Mouse (Mus musculus) cerebellum, adult 18-20 months (tissue): ENCODE results near the gene Axin2.
"Not testable (repeated sequence)": the region's sequence is repeated elsewhere in the genome, so short reads cannot be mapped to it uniquely, and the experiment has no call there.

Experiments
- DNase-seq, 2 experiments: peaks; one replicate each; pipeline ENCODE4 v3.0.0; 2021

Axin2 gene

DNA sequence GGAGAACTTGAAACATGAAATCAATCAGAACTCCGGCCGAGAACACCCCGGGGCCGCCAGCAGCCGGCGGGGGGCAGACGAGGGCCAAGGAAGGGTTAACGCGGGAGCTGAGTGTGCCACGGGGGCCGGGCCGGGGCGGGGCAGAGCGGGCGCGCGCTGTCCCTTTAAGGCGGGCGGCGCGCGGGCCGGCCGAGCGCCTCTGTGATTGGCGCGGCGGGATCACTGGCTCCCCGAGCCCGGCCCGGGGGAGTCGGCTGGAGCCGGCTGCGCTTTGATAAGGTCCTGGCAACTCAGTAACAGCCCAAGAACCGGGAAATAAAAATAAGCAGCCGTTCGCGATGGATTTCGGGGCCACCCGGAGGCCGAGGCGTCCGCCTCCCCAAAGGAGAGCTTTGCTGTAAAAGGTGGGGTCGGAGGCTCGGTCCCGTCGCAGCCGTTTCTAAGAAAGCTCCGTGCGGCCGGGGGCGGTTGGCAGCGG, at the start of gene Axin2:
TSS of gene Axin2 (plus strand) at position 192 of the 478 bp plus-strand sequence.
- peak; percentile 89 to 92 for DNase-seq

DNA sequence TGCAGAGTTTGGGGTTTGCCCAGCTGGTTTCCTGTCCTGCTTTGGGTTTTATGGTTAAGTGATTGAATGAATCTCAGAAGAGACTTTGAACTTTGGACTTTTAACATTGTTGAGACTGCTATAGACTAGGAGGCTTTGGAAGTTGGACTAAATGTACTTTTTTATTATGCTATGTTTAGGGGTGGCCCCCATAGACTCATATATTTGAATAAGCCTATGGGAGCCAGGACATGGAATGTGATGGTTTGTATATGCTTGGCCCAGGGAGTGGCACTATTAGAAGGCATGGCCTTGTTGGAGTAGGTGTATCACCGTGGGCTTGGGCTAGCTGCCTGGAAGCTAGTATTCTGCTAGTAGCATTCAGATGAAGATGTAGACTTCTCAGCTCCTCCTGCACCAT, 48.9 kb upstream of the Axin2 start:
- DNase-seq: not testable (repeated sequence)

DNA sequence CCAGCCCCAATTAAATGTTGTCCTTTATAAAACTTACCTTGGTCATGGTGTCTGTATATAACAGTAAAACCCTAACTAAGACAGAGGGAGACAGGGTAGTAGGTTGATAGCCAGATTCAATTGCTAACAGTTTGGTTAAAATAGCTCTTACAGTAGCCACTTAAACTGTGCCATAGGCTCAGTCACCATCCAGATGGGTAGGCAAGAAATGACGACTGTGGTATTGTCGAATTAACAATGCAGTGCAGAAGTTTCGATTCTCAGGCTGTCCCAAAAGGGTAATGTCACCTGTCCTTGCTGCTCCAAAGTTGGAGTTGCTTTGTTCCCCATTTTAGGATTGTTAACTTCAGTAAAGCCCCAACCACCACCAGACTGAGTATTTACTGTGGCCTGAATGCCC, 48.4 kb upstream of the Axin2 start:
- no peak for DNase-seq

DNA sequence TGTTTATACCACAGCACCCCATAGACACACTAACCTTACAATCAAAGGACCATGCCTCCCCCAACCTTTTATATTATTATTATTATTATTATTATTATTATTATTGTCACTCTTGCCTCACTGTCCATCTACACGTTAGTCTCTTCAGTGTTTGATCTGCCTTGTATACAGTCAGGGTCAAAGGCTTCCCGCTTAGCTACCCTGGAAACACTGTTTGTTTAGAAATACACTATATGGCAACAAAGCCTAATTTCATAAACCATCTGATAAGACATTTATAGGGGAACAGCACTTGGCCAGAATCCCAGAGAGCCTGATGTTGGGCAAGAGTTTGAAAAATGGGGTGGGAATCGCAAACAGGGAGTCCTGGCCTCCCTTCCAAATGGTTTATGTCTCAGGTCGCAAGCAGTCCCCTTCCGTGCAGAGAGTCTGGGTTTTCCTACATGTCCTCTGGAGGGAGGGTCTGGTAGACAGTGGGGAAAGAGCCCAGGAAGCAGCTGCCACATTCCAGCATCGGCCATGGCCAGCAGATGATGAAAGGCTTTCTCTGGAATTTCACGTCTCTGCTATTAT, 43.4 kb upstream of the Axin2 start:
- no peak for DNase-seq

DNA sequence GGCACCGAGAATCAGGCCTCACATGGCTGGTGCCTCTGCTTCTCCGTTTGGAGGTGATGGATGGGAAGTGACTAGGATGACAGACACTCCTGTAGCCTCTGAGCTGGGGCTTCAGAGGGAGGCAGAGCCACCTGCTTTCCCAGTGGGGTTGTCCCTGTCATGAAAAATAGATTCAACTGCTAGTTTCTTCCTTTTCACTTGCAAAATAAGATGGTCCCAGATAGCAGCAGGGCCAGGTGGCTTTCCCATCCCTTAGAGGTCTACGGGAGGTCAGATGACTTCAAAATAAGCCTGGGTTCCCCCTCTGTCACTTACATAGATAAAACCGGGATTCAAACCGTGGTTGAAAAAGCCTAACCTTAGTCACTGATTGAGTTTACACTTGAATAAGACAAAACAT, 42.6 kb upstream of the Axin2 start:
- no peak for DNase-seq

DNA sequence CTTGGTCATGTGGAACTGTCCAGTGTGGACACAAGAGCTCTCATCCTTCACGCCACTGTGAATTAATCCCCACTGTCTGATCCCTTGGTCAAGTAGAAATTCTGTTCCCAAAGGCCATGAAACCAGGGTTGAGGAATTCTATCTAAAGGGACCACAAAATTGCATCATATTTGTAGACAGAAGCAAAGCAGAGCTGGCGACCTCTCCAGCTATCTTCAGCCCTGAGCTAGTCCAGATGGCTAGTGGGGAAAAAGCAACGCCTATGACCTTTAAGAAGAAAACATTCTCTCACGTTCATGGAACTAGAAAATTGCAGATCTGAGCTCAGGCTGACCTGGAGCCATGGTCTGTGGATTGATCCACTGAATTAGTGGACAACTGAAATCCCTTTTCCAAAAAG, 39.6 kb upstream of the Axin2 start:
- no peak for DNase-seq

DNA sequence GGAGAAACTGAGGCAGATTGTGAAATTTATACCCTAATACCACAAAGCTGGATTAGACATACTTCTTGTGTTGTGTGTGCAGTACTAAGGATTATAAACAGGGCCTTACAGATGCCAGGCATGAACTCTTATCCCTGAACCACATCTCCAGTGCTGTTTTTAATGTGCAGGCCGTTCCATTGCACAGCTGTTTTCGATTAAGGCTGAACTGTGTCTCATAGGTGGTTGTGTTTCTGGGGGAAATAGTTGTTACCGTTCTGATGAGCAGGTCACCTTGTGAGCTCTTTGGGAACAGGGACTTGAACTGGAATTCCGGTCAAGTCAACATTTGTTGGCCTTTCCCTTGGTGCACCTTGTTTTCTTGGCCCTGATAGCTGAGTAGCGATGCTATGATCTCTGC, 38.5 kb upstream of the Axin2 start:
- no peak for DNase-seq

DNA sequence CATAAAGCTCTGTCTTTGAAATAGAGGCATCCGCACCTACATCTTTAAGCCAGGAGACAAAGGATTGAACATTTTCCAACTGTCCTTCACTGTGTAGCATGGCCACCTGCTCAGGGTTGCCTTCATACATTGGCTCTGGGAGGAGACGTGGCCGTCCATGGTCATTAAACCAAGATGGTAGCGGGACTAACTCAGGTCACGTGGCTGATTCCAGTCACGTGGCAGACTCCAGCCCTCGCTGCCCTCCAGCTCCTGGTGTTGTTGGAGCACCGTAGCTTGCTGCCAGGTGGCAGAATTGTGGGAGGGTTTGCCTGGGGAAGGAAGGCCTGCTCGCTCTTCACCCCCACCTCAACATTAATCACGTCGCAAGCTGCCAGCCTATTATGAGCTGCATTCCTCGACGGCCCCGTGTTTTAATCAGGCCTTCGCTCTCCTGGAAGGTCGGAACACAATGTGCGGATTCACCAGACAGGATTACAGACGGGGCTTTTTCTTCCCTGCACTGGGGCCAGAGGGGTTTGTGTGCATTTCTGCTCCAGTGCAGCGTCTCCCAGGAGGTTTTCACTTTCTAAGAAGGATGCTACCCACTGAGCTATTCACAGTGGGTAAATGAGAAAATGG, 34.8 kb upstream of the Axin2 start:
- DNase-seq: no peak

DNA sequence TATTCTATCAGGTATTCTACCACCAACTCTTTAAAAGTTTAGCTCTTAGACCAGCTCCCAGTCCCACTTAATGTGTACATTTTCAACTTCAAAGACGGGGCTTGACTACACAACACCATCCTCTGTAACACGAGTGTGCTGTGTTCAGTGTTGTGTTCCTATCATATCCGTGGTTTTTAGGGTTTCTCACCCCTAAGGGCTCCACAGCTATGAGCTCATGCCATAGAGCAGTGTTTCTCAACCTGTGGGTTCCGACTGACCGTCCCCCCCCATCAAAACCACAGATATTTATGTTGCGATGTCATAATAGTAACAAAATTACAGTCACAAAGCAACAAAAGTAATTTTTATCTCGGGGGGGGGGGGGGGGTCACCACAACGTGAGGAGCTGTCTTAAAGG, 34.1 kb upstream of the Axin2 start:
- no peak for DNase-seq

DNA sequence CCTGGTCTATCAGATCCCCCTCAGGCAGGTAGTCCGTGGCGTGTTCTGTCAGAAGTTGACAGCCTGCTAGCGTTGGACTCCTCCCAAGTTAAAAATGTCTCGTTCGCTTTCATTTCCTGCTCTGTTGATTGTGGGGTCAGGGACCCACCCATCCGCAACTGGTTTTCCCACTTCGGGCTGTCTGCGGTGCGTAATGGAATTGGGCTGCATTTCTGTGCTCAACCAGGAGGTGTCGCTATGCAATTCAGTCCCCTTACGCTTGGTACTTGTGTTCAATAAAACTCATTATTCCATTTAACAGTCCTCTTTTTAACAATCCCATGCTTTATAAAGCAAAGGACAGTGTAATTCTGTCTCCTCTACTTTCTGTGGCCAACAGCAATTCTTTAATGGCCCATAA, 31.0 kb upstream of the Axin2 start:
- DNase-seq: peak in 1 of 2 experiments; percentile 18

DNA sequence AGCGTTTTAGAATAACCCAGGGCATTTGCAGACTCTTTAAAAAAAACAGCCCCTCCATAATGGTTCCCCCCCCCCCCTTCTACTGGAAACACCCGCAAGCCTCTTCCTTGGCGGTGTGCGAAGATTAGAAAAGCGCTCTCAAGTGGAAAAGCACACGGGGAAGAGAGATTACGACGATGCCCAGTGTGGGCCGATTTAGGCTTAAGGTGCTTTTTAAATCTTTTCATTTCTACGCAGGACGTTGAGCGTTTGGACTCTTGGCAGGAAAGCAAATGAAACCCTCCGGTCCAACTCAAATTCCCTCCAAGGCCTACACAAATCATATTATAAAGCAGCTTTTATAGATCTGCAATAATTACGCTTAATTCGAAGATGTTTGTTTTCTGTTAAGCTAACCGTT, 29.6 kb upstream of the Axin2 start:
- no peak for DNase-seq

DNA sequence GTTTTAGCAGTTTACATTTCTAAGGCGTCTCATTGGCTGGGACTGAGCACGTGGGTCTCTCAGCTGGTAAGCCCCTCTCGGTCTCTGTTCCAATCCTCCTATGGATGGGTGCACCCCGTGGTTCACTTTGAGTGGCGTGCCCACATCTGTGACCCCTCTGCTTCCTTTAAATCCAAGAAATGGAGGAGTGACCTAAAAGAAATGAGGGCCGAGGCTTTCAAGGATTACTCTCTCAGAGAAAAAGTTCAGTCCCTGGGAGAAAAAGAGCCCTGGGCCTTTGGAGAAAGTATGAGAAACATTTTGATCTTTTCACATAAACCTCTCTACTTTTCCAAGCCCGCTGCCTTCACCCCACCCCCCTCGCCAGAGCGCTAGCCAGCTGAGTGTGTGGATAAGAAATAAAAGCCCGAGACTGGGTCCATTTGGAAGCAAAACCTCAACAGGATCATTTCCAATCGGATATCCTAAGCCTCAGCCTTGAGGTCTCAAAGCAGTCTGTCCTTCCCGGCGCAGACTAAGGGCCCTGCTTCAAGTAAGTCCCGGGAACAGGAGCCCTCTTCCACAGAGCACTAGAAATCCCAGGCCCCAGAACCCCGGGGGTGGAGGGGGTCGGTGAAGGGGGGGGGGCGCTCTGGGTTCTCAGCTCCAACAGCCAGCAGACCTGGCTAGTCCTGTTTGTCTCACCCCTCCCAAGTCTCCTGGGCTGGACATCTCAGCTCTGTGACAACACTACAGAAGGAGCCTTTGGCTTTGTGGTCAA, 28.9 kb upstream of the Axin2 start:
- DNase-seq: no peak

DNA sequence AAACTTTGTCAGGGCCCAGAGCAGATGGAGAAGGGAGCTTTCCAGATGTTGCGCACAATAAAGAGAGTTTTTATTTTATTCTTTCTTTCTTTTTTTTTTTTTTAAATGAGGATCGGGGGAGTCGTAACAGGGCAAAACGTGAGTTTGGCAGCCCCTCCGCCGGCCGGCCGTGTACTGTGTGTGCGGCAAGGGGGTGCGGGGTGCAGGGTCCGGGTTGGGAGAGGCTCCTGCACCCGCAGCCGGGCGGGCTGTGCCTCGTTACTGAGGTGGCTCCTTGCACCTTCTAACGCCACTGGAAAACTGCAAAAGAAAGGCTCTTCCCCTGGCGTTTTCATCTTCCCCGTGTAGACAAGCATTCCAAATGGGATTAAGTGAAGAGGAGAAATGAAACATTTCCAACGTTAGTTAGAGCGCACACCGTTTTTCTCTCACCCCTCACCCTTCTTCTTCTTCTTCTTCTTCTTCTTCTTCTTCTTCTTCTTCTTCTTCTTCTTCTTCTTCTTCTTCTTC, 28.2 kb upstream of the Axin2 start:
- DNase-seq: no peak

DNA sequence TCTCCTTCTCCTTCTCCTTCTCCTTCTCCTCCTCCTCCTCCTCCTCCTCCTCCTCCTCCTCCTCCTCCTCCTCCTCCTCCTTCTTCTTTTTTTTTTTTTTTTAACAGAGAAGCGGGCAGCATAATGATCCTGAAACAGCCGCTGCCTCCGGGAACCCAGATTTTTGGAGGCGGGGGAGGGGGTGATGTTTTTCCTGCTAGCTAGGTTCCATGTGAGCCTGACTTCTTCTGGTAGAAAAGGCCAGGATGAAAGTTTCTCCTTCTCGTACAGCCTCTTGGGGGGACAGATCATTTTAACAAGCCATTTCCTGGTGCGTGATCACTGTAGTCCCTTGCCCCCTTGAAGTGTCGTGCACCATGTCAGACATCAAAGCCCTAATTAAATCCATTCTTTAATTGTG, 27.7 kb upstream of the Axin2 start:
- DNase-seq: no peak

DNA sequence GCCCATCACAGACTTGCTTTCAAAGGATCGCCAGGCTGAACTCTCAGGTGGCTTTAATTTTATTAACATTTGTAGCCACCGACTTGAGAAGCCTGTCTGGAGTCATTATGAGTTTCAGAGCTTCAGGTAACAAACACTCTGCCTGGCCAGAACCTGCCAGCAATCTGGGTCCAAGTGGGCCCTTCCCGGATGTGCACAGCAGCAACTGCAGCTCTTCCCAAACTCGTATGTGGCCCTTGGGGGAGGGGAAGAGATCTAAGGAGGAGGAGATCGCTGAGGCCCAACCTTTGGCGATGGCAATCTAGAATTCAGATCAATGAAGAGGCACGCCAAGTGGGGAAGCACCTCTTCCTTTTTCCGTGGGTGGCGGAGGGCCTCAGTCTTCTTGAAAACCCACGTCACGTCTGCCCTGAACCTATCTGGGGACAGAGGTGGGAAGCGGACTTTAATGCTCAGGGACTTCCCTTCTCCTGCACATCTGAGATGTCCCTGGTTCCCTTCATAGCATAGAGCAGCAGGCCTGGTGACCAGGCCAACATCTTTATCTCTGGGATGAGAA, 26.8 kb upstream of the Axin2 start:
- no peak for DNase-seq

DNA sequence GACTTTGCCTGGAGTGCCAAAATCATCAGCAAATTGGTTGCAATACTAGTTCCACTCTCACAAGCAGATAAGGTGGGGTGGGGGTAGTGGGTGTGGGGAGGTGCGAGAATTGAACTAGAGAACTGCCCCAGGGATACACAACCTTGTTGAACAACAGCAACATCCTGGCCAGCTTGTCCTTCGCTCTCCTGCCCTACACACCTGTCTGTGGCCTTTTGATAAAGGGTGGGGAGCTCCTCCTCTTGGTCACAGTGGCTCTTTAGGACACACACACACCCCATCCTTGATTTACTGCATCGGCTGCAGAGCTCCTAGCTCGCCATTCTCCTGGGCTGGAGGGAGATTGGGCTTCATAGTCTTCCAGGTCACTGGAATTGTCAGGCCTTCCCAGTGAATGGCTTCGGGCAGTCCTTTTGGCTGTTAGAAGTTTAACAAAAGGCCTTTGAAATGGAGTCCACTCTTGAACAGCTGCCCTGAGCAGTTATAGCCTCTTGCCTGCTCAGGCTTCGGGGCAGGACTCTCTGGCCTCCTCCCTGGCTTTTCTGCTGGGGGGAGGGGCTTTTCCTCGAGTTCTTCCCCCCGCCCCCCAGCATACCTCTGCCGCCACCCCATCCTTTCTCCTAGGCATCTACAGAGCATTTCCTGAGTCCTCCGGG, 26.2 kb upstream of the Axin2 start:
- no peak for DNase-seq

DNA sequence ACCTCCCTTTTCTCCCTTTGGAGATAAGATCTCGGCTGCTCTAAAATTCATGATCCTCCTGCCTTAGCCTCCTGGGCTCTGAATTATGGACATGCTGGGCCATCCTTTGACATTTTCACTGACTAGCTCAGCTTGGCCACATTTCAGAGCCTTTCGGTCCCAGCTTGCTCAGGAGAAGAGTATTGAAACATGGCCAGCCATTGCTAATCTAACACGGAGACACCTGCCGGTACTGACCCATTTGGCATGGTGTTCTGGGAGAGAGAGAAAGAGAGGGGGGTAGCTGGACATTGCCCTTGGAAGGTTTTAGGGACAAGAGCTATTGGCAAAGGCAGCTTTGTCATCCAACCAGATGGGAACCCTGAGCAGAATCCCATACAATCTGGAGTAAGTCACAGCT, 23.1 kb upstream of the Axin2 start:
- peak; percentile 66 to 81 for DNase-seq

DNA sequence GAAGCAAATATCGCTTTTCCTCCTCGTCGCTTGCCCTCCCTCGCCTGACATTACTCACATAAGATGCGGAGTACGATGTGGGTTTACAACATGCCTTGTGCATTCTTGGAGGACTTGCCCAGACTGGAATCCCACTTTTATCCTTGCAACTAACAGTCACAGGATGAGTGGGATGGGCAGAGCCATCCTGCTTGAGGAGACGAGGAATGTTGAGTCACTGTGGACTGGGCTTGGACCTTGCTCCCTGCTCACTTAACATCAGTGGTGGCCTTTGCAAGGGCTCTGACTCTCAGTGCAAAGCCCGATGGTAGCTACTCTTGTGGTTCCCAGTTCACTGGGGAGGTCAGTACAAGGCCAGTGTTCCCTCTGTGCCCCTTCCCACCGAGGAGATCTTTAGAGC, 22.1 kb upstream of the Axin2 start:
- no peak for DNase-seq

DNA sequence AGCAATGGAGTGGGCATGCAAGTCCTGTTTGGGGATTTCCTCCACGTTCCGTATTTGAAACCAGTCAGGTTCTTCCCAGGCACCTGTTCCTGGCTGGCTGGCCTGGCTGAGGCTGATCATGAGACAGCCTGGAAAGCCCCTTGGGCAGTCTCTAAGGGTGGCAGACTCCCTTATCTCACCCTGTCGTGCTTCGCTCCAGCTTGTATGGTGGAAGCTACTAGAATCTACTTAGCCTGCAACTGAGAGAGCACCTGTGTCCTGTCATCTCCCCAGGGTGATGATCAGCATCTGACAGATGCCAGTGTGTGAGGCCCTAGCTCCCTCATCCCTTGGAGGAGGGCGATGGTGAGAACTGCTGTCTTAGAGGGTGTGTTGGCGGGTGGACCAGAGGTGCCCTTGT, 21.7 kb upstream of the Axin2 start:
- DNase-seq: no peak

DNA sequence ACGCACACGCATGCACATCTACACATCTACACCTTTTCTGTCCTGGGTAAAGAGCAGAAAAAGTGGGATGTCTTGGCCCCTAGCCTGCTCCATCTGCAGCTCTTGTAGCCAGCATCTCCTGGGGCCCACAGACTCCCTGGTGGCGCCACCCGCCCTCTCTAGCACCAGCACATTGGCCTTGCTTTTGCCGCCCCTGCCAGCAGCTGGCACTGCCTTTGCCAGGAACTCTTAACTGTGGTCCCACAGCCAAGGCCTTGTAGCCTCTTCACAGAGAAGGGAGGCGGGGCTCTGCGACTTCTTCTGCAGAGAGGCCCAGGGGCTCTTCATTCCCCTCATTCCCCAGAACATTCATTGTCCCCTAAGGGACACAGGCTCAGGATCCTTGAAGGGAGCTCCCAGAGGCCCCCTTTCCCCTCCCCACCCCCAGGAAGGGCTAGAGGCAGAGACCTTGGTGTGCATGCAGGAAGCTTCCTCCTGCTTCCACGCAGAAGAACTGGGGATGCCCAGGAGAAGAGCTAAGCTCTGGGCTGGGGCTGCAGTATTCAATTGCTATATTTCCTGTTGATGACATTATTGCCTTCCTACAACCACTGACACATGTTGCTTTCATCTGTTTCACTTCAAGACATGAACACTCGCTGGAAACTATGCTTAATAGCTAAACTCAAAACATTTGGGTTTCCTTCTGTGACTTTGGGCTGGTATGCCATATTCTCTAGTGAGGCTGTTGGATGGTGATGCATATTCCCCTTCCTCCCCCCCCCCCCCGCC, 19.2 kb upstream of the Axin2 start:
- DNase-seq: peak in 1 of 2 experiments; percentile 25

DNA sequence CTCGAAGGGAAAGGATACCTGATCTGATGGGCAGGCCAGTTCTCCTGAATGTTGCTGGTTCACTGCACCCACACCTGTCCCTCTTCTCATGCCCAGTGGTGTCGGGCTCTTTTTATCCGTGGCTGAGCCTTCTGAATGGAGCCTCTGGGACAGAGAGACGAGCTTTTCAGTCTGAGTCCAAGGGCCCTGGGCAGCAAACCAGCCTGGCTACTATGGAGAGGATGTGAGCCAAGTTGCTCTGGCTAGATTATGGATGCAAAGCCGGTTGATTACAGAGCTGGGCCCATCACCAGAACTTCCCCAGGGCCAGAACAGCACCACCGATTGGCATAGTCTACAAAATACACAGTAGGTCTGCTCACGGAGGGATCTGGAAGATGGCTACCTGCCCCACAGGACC, 18.5 kb upstream of the Axin2 start:
- DNase-seq: peak; percentile 19 to 37

DNA sequence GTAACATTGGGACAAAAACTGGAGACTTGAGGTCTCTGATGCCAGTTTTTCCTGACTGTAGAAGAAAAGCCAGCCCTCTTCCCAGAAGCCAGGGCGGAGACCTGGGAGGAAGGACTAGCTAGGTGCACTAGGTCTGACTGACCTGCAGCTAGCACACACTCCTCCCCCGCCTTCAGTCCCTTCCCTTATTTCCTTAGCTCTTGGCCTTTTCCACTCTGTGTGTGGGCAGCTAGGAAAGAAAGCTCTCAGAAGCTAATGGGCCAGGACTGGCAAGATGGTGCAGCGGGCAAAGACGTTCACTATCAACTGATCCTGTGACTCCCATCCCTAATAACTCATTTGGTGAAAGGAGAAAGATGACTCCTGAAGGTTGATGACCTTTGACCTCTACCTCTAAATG, 17.8 kb upstream of the Axin2 start:
- no peak for DNase-seq
